Mouse (Mus musculus): Measurements from ENCODE around the gene Ppp3ca. TPM values are rescaled to one million over a fixed set of nuclear protein-coding genes. Genes with fewer than 3 reads are reported as not detected.

Gene Ppp3ca
- total RNA-seq, 2 experiments from 2014 or later: 1,278 to 1,345 TPM

GRCm38 (mm10) chr3:136813886-136814285, 144.0 kb downstream of the Ppp3ca start:
- DNase-seq: no peak

GRCm38 (mm10) chr3:136814916-136815315, 145.0 kb downstream of the Ppp3ca start:
- DNase-seq: no peak

- no peak for DNase-seq
These were observed 146.4 kb downstream of the Ppp3ca start for GRCm38 (mm10) chr3:136816319-136816718.

- DNase-seq: no peak
These were observed 149.1 kb downstream of the Ppp3ca start for GRCm38 (mm10) chr3:136818997-136819396.

- DNase-seq: no peak
These were observed 151.1 kb downstream of the Ppp3ca start for GRCm38 (mm10) chr3:136821039-136821438.

GRCm38 (mm10) chr3:136821993-136822392, 152.1 kb downstream of the Ppp3ca start:
- no peak for DNase-seq

- DNase-seq: no peak
These were observed 152.5 kb downstream of the Ppp3ca start for GRCm38 (mm10) chr3:136822431-136822830.

- no peak for DNase-seq
These were observed 158.5 kb downstream of the Ppp3ca start for GRCm38 (mm10) chr3:136828451-136828850.

GRCm38 (mm10) chr3:136829109-136829508, 159.2 kb downstream of the Ppp3ca start:
- no peak for DNase-seq

GRCm38 (mm10) chr3:136830687-136831220, 160.8 kb downstream of the Ppp3ca start:
- DNase-seq: no peak

GRCm38 (mm10) chr3:136833003-136833745, 163.2 kb downstream of the Ppp3ca start:
- no peak for DNase-seq

GRCm38 (mm10) chr3:136833893-136834292, 164.0 kb downstream of the Ppp3ca start:
- no peak for DNase-seq

GRCm38 (mm10) chr3:136835851-136836250, 165.9 kb downstream of the Ppp3ca start:
- DNase-seq: no peak

GRCm38 (mm10) chr3:136836319-136837193, 166.6 kb downstream of the Ppp3ca start:
- DNase-seq: peak in 1 of 2 experiments; percentile 27

- DNase-seq: no peak
These were observed 167.7 kb downstream of the Ppp3ca start for GRCm38 (mm10) chr3:136837589-136837988.

GRCm38 (mm10) chr3:136841282-136841681, 171.4 kb downstream of the Ppp3ca start:
- no peak for DNase-seq

GRCm38 (mm10) chr3:136842384-136842783, 172.5 kb downstream of the Ppp3ca start:
- DNase-seq: no peak

- DNase-seq: no peak
These were observed 174.0 kb downstream of the Ppp3ca start for GRCm38 (mm10) chr3:136843811-136844491.

GRCm38 (mm10) chr3:136849035-136849434, 179.1 kb downstream of the Ppp3ca start:
- no peak for DNase-seq

GRCm38 (mm10) chr3:136852921-136853320, 183.0 kb downstream of the Ppp3ca start:
- DNase-seq: no peak

- DNase-seq: no peak
These were observed 183.7 kb downstream of the Ppp3ca start for GRCm38 (mm10) chr3:136853596-136853995.

GRCm38 (mm10) chr3:136855996-136856395, 186.1 kb downstream of the Ppp3ca start:
- no peak for DNase-seq

Measured in layer of hippocampus, postnatal 36 days (tissue).